Mouse (Mus musculus) heart, adult 8-10 months (tissue): ENCODE data around the gene Eri3. TPM values are rescaled to one million over a fixed set of nuclear protein-coding genes. Genes with fewer than 3 reads are reported as not detected.

Experiments used
- microRNA-seq: library from miRNA; unstranded; fragments of <30 nt; microRNA quantifications from one replicate; pipeline ENCODE4 v1.2.0, GENCODE M21; 2022
- total RNA-seq, 4 experiments: library from RNA; stranded (reverse); gene quantifications; 2 replicates each; pipeline ENCODE4 v1.2.4; 2022

Eri3 gene
- total RNA-seq, 4 experiments from 2014 or later = 85.6 to 111 (median 98.8) TPM

Small RNAs within 50 kb of the gene (microRNA-seq; reads per million reads assigned to microRNA genes)
- gene Gm25559 = not detected

Other genes starting within 250 kb of the Eri3 start
- 10 to 100 TPM; 30.3 to 37.3 (median 31.9) TPM for gene Rnf220, start 53.3 kb upstream of the Eri3 start, total RNA-seq
- 10 to 100 TPM; 15.9 to 23.7 (median 20.9) TPM for gene Dmap1, start 131.9 kb downstream of the Eri3 start, total RNA-seq
- not detected for gene Gm12845, start 174.0 kb downstream of the Eri3 start, total RNA-seq
- gene Klf17, start 215.3 kb downstream of the Eri3 start, total RNA-seq = not detected